Mouse (Mus musculus) embryonic stem cell, embryonic (primary cell): ENCODE data around the gene H2al3.

ENCODE experiments used
- CTCF ChIA-PET, 4 experiments: fragments of 300-600 bp in 2 of 4; fragments of 350-600 bp in 2 of 4; sonication (Branson Sonifier 250); formaldehyde crosslinking; loops; one replicate each; lab custom pipeline; 2022; ENCODE audit warnings: inconsistent platforms in 2 of 4; lab: Charles Lee
- POLR2A ChIA-PET, 4 experiments: fragments of 300-600 bp in 2 of 4; fragments of 350-600 bp in 2 of 4; sonication (Branson Sonifier 250); formaldehyde crosslinking; loops; one replicate each; lab custom pipeline; 2022; ENCODE audit warnings: antibody characterized with exemption in 4 of 4, inconsistent platforms in 1 of 4; lab: Charles Lee

The H2al3 gene

DNA sequence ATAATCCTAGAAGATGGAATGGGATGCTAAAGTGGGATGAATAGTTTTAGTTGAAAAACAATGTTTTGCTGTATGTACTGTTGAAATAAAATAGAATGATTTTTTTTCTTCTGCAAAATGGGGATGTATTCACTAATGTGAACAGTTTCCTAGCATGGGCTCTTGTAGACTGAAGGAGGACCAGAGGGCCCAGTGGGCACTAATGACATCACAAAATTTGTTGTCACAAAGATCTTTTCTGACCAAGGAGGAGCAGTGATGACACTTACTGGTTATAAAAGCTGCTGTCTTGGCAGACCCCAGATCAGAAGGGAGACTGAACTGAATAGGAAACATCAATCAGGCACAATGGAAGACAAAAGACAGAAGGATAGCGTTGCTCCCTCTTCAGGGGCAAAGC, at the start of gene H2al3:
Gene H2al3 (plus strand): TSS at position 301 of the 400 bp plus-strand sequence.
- POLR2A ChIA-PET: no interaction called here
- CTCF ChIA-PET: interaction anchor here in 2 of 4 experiments (0.6 kb wide), 2 partner anchors 45 to 1048 kb away, joined by 3 to 7 read pairs; no protein-coding TSS in a partner anchor

DNA sequence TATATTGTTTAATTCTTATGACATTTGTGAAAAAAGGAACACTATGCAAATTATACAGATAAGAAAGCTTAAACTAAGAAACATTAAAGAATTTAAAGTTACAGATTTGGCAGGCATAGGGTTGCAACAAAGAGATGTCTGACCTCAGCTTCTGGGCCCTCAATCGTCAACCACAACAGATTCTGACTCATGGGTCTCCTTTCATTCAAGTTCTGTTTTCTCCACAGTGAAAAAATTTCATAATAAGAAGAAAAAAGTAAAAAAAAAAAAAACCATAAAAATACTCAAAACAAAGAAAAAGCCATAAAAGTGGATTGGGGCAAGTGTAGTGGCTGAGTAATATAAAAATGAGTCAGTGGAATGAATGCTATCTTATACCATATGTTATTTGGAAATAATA, 39.4 kb upstream of the H2al3 start:
- CTCF ChIA-PET: no interaction called here

DNA sequence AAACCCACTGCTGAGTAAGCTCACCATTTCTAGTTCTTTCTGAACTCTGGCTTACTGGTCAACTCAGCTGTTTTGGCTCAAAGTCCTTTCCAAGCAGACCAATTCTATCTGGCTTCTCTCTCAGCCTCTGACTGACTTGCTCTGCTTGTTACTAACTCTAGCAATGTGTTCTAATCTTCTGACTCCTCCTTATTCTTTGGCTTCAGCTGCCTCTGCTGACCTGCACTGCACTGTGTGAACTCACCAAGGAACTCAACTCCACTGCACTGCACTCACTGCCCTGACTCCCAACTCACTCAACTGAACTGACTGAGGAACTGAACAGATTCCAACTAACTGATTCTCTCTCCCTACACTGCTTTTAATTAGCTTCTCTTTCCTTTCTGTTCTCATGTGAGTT, 37.0 kb upstream of the H2al3 start:
- ChIA-PET CTCF (no interaction called here), POLR2A (no interaction called here)

More for the DNA sequence above, 39.4 kb upstream of the H2al3 start:
- POLR2A ChIA-PET: no interaction called here

DNA sequence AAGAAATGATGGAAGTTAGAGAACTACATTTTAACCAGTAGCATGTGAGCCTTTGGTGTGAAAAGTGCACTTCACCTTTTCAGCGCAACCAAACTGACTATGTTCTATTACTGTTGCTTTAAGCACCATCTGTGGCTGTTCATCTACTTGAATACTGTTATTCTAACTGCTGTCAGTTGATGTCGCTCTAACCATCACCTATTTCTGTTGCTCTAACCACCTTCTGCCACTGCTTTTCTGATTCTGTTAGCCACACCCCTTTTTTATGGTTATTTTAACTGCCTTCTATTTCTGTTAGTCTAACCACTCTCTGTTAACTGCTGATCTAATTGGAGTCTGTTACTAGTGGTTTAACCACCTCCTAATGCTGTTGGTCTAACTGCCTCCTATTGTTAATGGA, 14.7 kb upstream of the H2al3 start:
- ChIA-PET POLR2A (no interaction called here), CTCF (no interaction called here)

DNA sequence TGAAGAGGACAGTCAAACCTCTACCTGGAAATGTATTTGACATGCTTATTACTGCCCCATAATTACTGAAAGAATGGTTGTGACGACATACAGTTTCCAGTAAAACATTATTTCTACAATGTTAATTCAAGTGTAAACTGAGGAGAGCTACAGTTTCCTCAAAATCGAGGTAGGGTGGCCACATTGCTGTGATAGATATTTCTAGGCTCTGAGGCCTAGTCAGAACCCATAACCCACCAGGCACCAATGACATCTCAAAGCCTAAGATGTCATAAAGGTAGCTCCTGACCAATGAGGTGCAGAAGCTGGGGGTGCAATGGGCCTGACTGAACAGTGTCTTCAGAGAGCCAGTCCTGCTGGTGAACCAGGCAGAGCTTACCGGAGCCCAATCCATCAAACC, 2.9 kb upstream of the H2al3 start, which contains the start of gene Hypm:
Gene Hypm (plus strand): TSS at position 301 of the 400 bp plus-strand sequence.
- CTCF ChIA-PET: no interaction called here

DNA sequence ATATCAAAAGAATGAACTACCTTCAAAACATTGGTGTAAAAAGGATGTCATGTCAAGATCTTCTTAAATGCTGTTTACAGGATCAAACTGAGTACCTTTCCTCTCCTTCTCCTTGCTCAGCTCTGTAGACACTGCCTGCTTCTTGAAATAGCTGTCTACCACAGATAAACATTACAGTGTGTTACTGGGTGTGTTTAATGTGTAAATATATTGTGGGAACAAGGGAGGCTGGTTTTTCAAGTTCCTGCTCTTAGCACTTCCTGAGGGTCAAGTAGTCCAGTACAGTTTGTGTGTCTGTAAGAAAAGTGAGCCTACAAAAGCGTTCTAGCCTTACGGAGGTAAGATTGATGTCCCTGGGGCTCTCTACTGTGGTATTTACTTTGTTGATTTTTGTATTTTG, 12.4 kb downstream of the H2al3 start:
- ChIA-PET POLR2A (no interaction called here), CTCF (no interaction called here)

More for the DNA sequence above, 2.9 kb upstream of the H2al3 start, which contains the start of gene Hypm:
- POLR2A ChIA-PET: no interaction called here

DNA sequence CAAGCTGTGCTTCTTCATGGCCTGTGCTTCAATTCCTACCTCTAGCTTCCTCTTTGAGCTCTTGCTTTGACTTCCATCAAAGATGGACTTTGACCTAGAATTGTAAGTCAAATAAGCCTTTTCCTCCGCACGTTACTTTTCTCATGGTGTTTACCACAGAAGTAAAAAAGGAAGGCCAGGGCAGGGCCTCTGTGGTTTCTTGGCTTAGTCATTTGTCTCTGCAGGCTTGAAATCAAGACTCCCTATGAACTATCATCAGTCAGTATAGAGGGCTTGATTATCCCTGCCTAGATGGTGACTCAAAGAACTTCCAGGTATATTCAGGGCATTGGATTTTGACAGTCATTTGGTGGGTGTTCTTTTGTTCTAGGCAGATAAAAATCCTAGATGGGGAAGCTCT, 26.0 kb downstream of the H2al3 start:
- ChIA-PET CTCF (no interaction called here), POLR2A (no interaction called here)

DNA sequence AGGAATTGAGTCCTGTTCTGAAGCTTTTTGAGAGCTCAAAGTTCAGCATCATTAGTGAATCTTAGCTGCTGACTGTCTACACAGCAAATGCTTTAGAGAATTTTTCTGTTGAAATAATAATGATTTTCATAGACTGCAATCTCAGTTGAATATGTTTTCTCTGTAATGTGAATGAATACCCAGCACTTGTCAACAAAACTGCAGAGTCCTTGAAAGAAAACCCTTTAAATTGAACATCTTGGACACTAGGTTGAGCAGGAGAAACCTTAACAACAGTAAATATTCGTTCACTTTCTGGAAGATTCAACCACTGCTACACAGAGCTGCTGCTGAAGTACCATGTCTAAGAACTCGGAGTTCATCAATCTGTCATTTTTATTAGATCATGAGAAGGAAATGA, 35.8 kb downstream of the H2al3 start, which contains the start of gene Sytl5:
Gene Sytl5 (plus strand): TSS at position 301 of the 400 bp plus-strand sequence.
- ChIA-PET CTCF (no interaction called here), POLR2A (no interaction called here)
